ENCODE assay signal across 10 mouse cellular contexts in the genomic region with DNA sequence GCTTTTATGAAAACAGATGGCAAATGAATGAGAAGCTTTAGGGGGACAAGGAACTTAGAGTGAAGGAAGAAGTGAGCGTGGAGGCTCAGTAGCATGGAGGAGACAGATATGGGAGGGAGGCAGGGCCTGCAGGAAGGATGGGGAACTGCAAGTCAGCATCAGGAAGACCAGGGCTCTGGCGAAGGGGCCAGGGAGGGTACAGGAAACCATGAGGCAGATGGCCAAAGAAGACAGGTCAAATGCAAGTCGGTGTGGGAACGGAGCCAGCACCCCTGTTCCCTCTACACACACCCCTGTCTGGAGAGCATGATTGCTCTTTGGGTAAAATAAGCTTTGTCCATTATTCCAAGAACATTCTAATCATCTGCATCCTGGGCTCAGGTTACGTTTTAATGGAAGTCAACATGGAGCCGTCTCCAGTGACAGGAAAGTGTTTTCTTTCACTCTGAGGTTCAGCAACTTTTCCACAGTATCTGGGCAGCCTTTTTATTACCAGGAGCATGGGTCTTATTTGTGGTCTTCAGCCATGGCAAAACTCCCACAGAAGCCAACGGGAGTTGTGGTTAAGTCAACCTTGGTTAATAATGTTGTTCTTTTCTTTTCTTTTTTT.
A peak's percentile ranks its signal among the peaks of the same experiment; 100 is the strongest.
DNase-seq lines count a peak whose midpoint lies in the region; ATAC-seq lines count a peak whose summit lies in the region.
"Had no signal": no experiment of that assay in that cellular context is flagged by ENCODE, and none has a peak within 500 bp of the region (broad histone marks: within the 10 kb centered on the region; RNA-seq: fewer than 3 reads in every experiment).

No protein-coding gene starts in this region.

- no peak overlapping the region for H3K9ac ChIP-seq in embryonic facial prominence, embryonic 11.5 days (replicated peaks; ENCODE audit: low read length)
- H3K9ac ChIP-seq in intestine, embryonic 15.5 days: no peak overlapping the region
- H3K9ac ChIP-seq: stomach, embryonic 15.5 days had no signal

- no peaks in the 10 kb centered on the region for H3K27me3 ChIP-seq in embryonic facial prominence, embryonic 11.5 days (ENCODE audit: control insufficient read depth, insufficient read depth, low read length)
- no peaks in the 10 kb centered on the region for H3K27me3 ChIP-seq in intestine, embryonic 15.5 days (replicated peaks)
- H3K27me3 ChIP-seq: stomach, embryonic 15.5 days had no signal

- no peaks in the 10 kb centered on the region for H3K36me3 ChIP-seq in embryonic facial prominence, embryonic 11.5 days (replicated peaks; ENCODE audit: control insufficient read depth, insufficient read depth, low read depth, low read length)
- H3K36me3 ChIP-seq in intestine, embryonic 15.5 days: no peaks in the 10 kb centered on the region
- H3K36me3 ChIP-seq: stomach, embryonic 15.5 days had no signal

- H3K4me1 ChIP-seq in embryonic facial prominence, embryonic 11.5 days (ENCODE audit: control insufficient read depth, insufficient read depth, low read length): no peaks in the 10 kb centered on the region; the same call in 1 of the 2 replicates
- H3K4me1 ChIP-seq in intestine, embryonic 15.5 days (replicated peaks): no peaks in the 10 kb centered on the region
- H3K4me1 ChIP-seq: stomach, embryonic 15.5 days had no signal

- H3K27ac ChIP-seq in embryonic facial prominence, embryonic 11.5 days (replicated peaks; ENCODE audit: low read depth, low read length): no peak overlapping the region
- no peak overlapping the region for H3K27ac ChIP-seq in intestine, embryonic 15.5 days
- H3K27ac ChIP-seq: stomach, embryonic 15.5 days had no signal

- peak; percentile 5 for DNase-seq in thymus, postnatal 14 days
- DNase-seq in thymus, postnatal 25 days: no peak
- peak; percentile 28 for DNase-seq in embryonic facial prominence, embryonic 11.5 days (ENCODE audit: low spot score)
- DNase-seq in left cerebral cortex, postnatal 14 days (ENCODE audit: low spot score in 2 of 2): peak; percentile 35 to 41
- peak; percentile 7 for DNase-seq in skeletal muscle tissue, adult 2 months (ENCODE audit: low read depth, low spot score)
- no peak for DNase-seq in cerebellum, adult 8-10 months
- no peak for DNase-seq in retina, postnatal 1 day
- DNase-seq: heart, postnatal 36 days had no signal

- H3K4me3 ChIP-seq in embryonic facial prominence, embryonic 11.5 days (ENCODE audit: low read depth, low read length): no peak overlapping the region
- H3K4me3 ChIP-seq in intestine, embryonic 15.5 days (replicated peaks): no peak overlapping the region
- H3K4me3 ChIP-seq: stomach, embryonic 15.5 days had no signal

- H3K4me2 ChIP-seq in embryonic facial prominence, embryonic 11.5 days (ENCODE audit: low read depth, low read length): no peak overlapping the region
- no peak overlapping the region for H3K4me2 ChIP-seq in intestine, embryonic 15.5 days (replicated peaks)
- H3K4me2 ChIP-seq: stomach, embryonic 15.5 days had no signal

- ATAC-seq in embryonic facial prominence, embryonic 11.5 days (replicated peaks; ENCODE audit: insufficient number of reproducible peaks, low FRiP score, low TSS enrichment, low read depth): no peak
- ATAC-seq in intestine, embryonic 15.5 days: no peak

- WGBS in embryonic facial prominence, embryonic 11.5 days: 47% methylated on average over 7 of the region's 7 CpGs
- 70% methylated on average over 7 of the region's 7 CpGs for WGBS in intestine, embryonic 15.5 days

- no peaks in the 10 kb centered on the region for H3K9me3 ChIP-seq in embryonic facial prominence, embryonic 11.5 days (replicated peaks; ENCODE audit: control insufficient read depth, low read length)
- no peaks in the 10 kb centered on the region for H3K9me3 ChIP-seq in intestine, embryonic 15.5 days
- H3K9me3 ChIP-seq: stomach, embryonic 15.5 days had no signal

- intact Hi-C loops in left cerebral cortex, postnatal 14 days (cut with DNase I): no loop called here

Comparison
In these comparisons a context has a peak if more than half of its experiments do, and no peak if none do; other contexts are left out.
1. DNase-seq: peak in thymus, postnatal 14 days (single experiment), embryonic facial prominence, embryonic 11.5 days (single experiment), left cerebral cortex, postnatal 14 days (2 of 2) and skeletal muscle tissue, adult 2 months (single experiment); none in thymus, postnatal 25 days (single experiment), cerebellum, adult 8-10 months (single experiment) and retina, postnatal 1 day (single experiment).